Mouse (Mus musculus): ENCODE measurements around the gene Dync1i2.

- TF ChIP-seq GATA1 (IDR thresholded peaks at IDR 0.05; ENCODE audit: borderline replicate concordance, low read length) (no peak), FLI1 (IDR thresholded peaks at IDR 0.05; ENCODE audit: low read length) (no peak)
Measured at GRCm38 (mm10) chr2:71191391-71192194, 19.9 kb upstream of the Dync1i2 start.
